Mouse (Mus musculus): ENCODE measurements around the gene Tecpr2.

GRCm38 (mm10) chr12:110903536-110903935 lies 14.5 kb downstream of the Tecpr2 start:
- TF ChIP-seq CTCF (IDR thresholded peaks at IDR 0.05; ENCODE audit: insufficient read depth, low read length), result no peak
- no peak for TF ChIP-seq POLR2A (IDR thresholded peaks at IDR 0.05; ENCODE audit: borderline replicate concordance, extremely low read depth, low read depth, low read length)
